8 mouse cellular contexts compared by ENCODE assay signal in the genomic region with DNA sequence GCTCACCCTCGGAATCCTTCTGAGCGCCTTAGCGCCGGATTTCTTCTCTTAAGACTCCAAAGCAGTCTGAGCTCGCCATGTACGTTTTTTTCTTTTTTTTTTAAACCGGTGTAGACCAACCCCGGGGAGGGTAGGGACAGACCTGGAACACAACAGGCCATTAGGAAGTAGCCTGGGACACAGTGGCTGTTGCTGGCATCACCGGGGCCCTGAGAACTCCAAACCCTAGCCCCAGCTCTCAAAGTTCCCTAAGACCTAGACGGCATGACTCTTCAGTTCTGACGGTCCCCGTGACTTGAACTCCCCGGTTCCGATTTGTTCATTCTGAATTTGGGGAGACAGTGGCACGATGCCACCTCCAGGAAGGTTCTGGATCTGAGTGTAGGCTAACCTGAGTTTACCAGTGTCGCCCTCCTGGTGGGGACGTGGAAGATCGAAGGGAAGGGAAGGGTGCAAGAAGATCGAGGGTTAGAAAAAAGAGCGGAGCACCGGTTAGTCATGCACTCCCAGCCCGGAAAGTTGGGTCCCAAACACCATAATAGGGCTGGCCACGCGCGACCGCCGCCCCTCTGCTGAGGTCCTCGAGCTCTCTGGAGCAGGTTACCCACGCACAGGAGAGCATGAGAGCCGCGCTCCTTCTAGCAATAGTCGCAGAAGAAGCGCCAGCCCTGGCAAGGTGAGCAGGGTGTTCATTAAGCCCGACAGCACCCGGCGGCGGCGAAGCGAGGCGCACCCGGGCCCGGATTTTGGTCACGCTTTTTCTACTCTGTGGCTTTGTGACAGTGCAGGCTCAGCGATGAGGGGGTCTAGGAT. TPM values are rescaled to one million over a fixed set of nuclear protein-coding genes. Genes with fewer than 3 reads are reported as not detected.
DNase-seq lines count a peak whose midpoint lies in the region; ATAC-seq and TF ChIP-seq lines count a peak whose summit lies in the region.

A gene (minus strand): TSS at position 280 of the 813 bp plus-strand sequence.

- WGBS in cerebellum, adult 2 months, result under 1% methylated on average over 44 of the region's 44 CpGs
- WGBS in lung, embryonic 15.5 days, result under 1% methylated on average over 44 of the region's 44 CpGs
- WGBS in olfactory bulb, adult 2 months, result under 1% methylated on average over 44 of the region's 44 CpGs

- no peaks in the 10 kb centered on the region for H3K9me3 ChIP-seq in MEL (replicated peaks; ENCODE audit: insufficient read depth, low read length)
- no peaks in the 10 kb centered on the region for H3K9me3 ChIP-seq in lung, embryonic 15.5 days

- peaks cover 7 to 11% of the 10 kb centered on the region in 2 experiments for H3K4me1 ChIP-seq in MEL (ENCODE audit: control insufficient read depth in 1 of 2, insufficient read depth in 2 of 2, low read length in 2 of 2)
- H3K4me1 ChIP-seq in cerebellum, adult 2 months (ENCODE audit: control insufficient read depth, insufficient read depth, low read length), result peaks cover 7% of the 10 kb centered on the region; the same call in 1 of the 2 replicates
- peaks cover 25% of the 10 kb centered on the region for H3K4me1 ChIP-seq in lung, embryonic 15.5 days
- peaks cover 17% of the 10 kb centered on the region for H3K4me1 ChIP-seq in olfactory bulb, adult 2 months (ENCODE audit: control insufficient read depth, insufficient read depth, low read length)

- ATAC-seq in frontal cortex, adult (ENCODE audit: low TSS enrichment), result peak; percentile 17; the same call in 1 of the 2 replicates
- ATAC-seq in lung, embryonic 15.5 days (ENCODE audit: borderline replicate concordance, extremely low read depth, low FRiP score, low TSS enrichment), result peak; percentile 8

- TF ChIP-seq CTCF in MEL (IDR thresholded peaks at IDR 0.05 in 2 of 3, conservative IDR thresholded peaks at IDR 0.05 in 1 of 3; ENCODE audit: control insufficient read depth in 1 of 3, insufficient read depth in 1 of 3, low read depth in 2 of 3, low read length in 3 of 3, poor library complexity in 1 of 3, severe bottlenecking in 1 of 3), result no peak
- no peak; the same call in 1 of the 2 replicates for TF ChIP-seq CTCF in cerebellum, adult 2 months (IDR thresholded peaks at IDR 0.05; ENCODE audit: borderline replicate concordance, insufficient read depth, low read depth, low read length)
- TF ChIP-seq CTCF in olfactory bulb, adult 2 months (IDR thresholded peaks at IDR 0.05; ENCODE audit: insufficient read depth, low read depth, low read length), result no peak

- peak; percentile 75 for DNase-seq in MEL (ENCODE audit: low read depth, low spot score)
- peak; percentile 79 to 82 for DNase-seq in cerebellum, adult 2 months
- DNase-seq in heart, postnatal 4 days, result peak; percentile 67
- DNase-seq in layer of hippocampus, adult 8-10 months (ENCODE audit: low spot score in 2 of 2), result peak; percentile 75 to 77
- DNase-seq in thymus, postnatal 14 days, result peak; percentile 82

- peak within 1 kb of the TSS; percentile 90 for H3K9ac ChIP-seq in MEL (ENCODE audit: control insufficient read depth, low read depth, low read length, poor library complexity, severe bottlenecking)
- H3K9ac ChIP-seq in lung, embryonic 15.5 days, result peak within 1 kb of the TSS; percentile 87

- no peaks in the 10 kb centered on the region for H3K27me3 ChIP-seq in MEL (ENCODE audit: control insufficient read depth in 1 of 2, insufficient read depth in 2 of 2, low read length in 2 of 2)
- H3K27me3 ChIP-seq in cerebellum, adult 2 months (ENCODE audit: control insufficient read depth, insufficient read depth, low read length), result no peaks in the 10 kb centered on the region
- no peaks in the 10 kb centered on the region for H3K27me3 ChIP-seq in lung, embryonic 15.5 days

- peaks cover 2 to 18% of the 10 kb centered on the region in 2 experiments; a peak in 3 of 4 replicates for H3K36me3 ChIP-seq in MEL (ENCODE audit: control insufficient read depth in 1 of 2, insufficient read depth in 2 of 2, low read length in 2 of 2)
- H3K36me3 ChIP-seq in lung, embryonic 15.5 days, result peaks cover 11% of the 10 kb centered on the region

- peak within 1 kb of the TSS; percentile 96 for H3K27ac ChIP-seq in MEL (ENCODE audit: control insufficient read depth, low read depth, low read length)
- peak within 1 kb of the TSS; percentile 100 for H3K27ac ChIP-seq in cerebellum, adult 2 months (ENCODE audit: insufficient read depth, low read length)
- H3K27ac ChIP-seq in lung, embryonic 15.5 days, result peak within 1 kb of the TSS; percentile 98
- H3K27ac ChIP-seq in olfactory bulb, adult 2 months (ENCODE audit: insufficient read depth, low read depth, low read length), result peak within 1 kb of the TSS; percentile 97

- no peak for TF ChIP-seq EP300 in MEL (IDR thresholded peaks at IDR 0.05; ENCODE audit: low read depth in 1 of 2, low read length in 2 of 2)

- TF ChIP-seq RAD21 in MEL (IDR thresholded peaks at IDR 0.05; ENCODE audit: low read depth, low read length), result no peak

- H3K79me2 ChIP-seq in MEL (ENCODE audit: control insufficient read depth, insufficient read depth, low read length, poor library complexity), result peaks cover 43% of the 10 kb centered on the region

- H3K4me3 ChIP-seq in MEL (ENCODE audit: control insufficient read depth in 1 of 2, insufficient read depth in 1 of 2, low read depth in 2 of 2, low read length in 2 of 2), result peak within 1 kb of the TSS; percentile 87 to 98
- peak within 1 kb of the TSS; percentile 85 for H3K4me3 ChIP-seq in cerebellum, adult 2 months (replicated peaks; ENCODE audit: insufficient read depth, low read depth, low read length)
- peak within 1 kb of the TSS; percentile 76 for H3K4me3 ChIP-seq in lung, embryonic 15.5 days
- peak within 1 kb of the TSS; percentile 91 for H3K4me3 ChIP-seq in olfactory bulb, adult 2 months (ENCODE audit: insufficient read depth, low read depth, low read length)

- TF ChIP-seq POLR2A in MEL (IDR thresholded peaks at IDR 0.05; ENCODE audit: control insufficient read depth in 1 of 2, insufficient read depth in 1 of 2, low read depth in 1 of 2, low read length in 2 of 2, poor library complexity in 1 of 2), result no peak
- no peak for TF ChIP-seq POLR2A in cerebellum, adult 2 months (IDR thresholded peaks at IDR 0.05; ENCODE audit: borderline replicate concordance, insufficient read depth, low read length)
- no peak; the same call in 1 of the 2 replicates for TF ChIP-seq POLR2A in olfactory bulb, adult 2 months (IDR thresholded peaks at IDR 0.05; ENCODE audit: insufficient read depth, low read depth, low read length)

- H3K4me2 ChIP-seq in lung, embryonic 15.5 days, result peak within 1 kb of the TSS; percentile 86

TF ChIP-seq in MEL, 35 proteins besides CTCF, POLR2A, EP300 and RAD21 (continues in another document):
- TF ChIP-seq SMC3 (IDR thresholded peaks at IDR 0.05; ENCODE audit: low read depth, low read length), result no peak
- TF ChIP-seq HCFC1 (IDR thresholded peaks at IDR 0.05; ENCODE audit: low read depth, low read length), result no peak
- peak; percentile 30; the same call in 1 of the 2 replicates for TF ChIP-seq BHLHE40 (IDR thresholded peaks at IDR 0.05; ENCODE audit: borderline replicate concordance, low read depth, low read length)
- TF ChIP-seq MXI1 (IDR thresholded peaks at IDR 0.05; ENCODE audit: low read depth, low read length), result peak; percentile 60
- TF ChIP-seq ZC3H11A (IDR thresholded peaks at IDR 0.05; ENCODE audit: low read depth, low read length), result no peak
- 0 out of 2 replicates have a peak, but pooled peaks have one; percentile 33 for TF ChIP-seq USF1 (IDR thresholded peaks at IDR 0.05; ENCODE audit: low read depth, low read length)
- TF ChIP-seq TAL1 (IDR thresholded peaks at IDR 0.05; ENCODE audit: low read length), result no peak
- TF ChIP-seq UBTF (IDR thresholded peaks at IDR 0.05; ENCODE audit: borderline replicate concordance, insufficient read depth, low read depth, low read length), result no peak; the same call in 1 of the 2 replicates
- no peak for TF ChIP-seq MYB (IDR thresholded peaks at IDR 0.05; ENCODE audit: low read depth, low read length)
- TF ChIP-seq ZNF384 (IDR thresholded peaks at IDR 0.05; ENCODE audit: low read depth, low read length), result peak; percentile 81
- 0 out of 2 replicates have a peak, but pooled peaks have one; percentile 17 for TF ChIP-seq TCF12 (IDR thresholded peaks at IDR 0.05; ENCODE audit: low read depth, low read length)
- peak; percentile 66; the same call in 1 of the 2 replicates for TF ChIP-seq E2F4 (IDR thresholded peaks at IDR 0.05; ENCODE audit: borderline replicate concordance, low read depth, low read length)
- TF ChIP-seq MAX (IDR thresholded peaks at IDR 0.05; ENCODE audit: low read length), result peak; percentile 45
- peak; percentile 17; the same call in 1 of the 2 replicates for TF ChIP-seq MYC (IDR thresholded peaks at IDR 0.05; ENCODE audit: low read depth, low read length)
- TF ChIP-seq MEF2A (IDR thresholded peaks at IDR 0.05; ENCODE audit: extremely low read depth, insufficient replicate concordance, low read depth, low read length, poor library complexity, severe bottlenecking), result no peak
- TF ChIP-seq CHD1 (IDR thresholded peaks at IDR 0.05; ENCODE audit: low read depth, low read length), result peak; percentile 97; the same call in 1 of the 2 replicates
- TF ChIP-seq ELF1 (IDR thresholded peaks at IDR 0.05; ENCODE audit: low read depth, low read length), result 0 out of 2 replicates have a peak, but pooled peaks have one; percentile 13
- peak; percentile 21; the same call in 1 of the 2 replicates for TF ChIP-seq SIN3A (IDR thresholded peaks at IDR 0.05; ENCODE audit: low read length)
- TF ChIP-seq NRF1 (IDR thresholded peaks at IDR 0.05; ENCODE audit: insufficient read depth, low read depth, low read length, poor library complexity, severe bottlenecking), result no peak
- TF ChIP-seq GATA1 (IDR thresholded peaks at IDR 0.05; ENCODE audit: low read depth, low read length), result no peak
- TF ChIP-seq POLR2AphosphoS5 (IDR thresholded peaks at IDR 0.05; ENCODE audit: borderline replicate concordance, low read depth, low read length), result no peak
- TF ChIP-seq CHD2 (IDR thresholded peaks at IDR 0.05; ENCODE audit: low read length), result no peak
- TF ChIP-seq ZMIZ1 (IDR thresholded peaks at IDR 0.05; ENCODE audit: low read depth, low read length), result 0 out of 2 replicates have a peak, but pooled peaks have one; percentile 12
- TF ChIP-seq JUND (IDR thresholded peaks at IDR 0.05; ENCODE audit: low read depth, low read length), result no peak

RNA-seq across cellular contexts. Expression of the gene that starts here (rescaled TPM):
- 21.6 and 23.5 TPM in 2 replicates for total RNA-seq in MEL (2012; rRNA removed)
- 10 to 100 TPM in 1 of 2 experiments, not detected in 1; 20.7 TPM for polyA plus RNA-seq in MEL (2012; ENCODE audit: insufficient read depth in 1 of 2, insufficient read length in 2 of 2, low read depth in 1 of 2, low replicate concordance in 2 of 2, missing spikeins in 1 of 2)
- polyA plus RNA-seq in cerebellum, adult 2 months (2012; rRNA removed), result 36.9 and 51.5 TPM in 2 replicates
- 10 to 100 TPM; 24.1 to 32.3 TPM for total RNA-seq in heart, postnatal 4 days (2021)
- 10 to 100 TPM; 24.8 to 39.6 (median 30.6) TPM for total RNA-seq in layer of hippocampus, adult 8-10 months (2022)
- polyA plus RNA-seq in lung, embryonic 15.5 days (2015; fragmentation: Nextera tagmentation; extraction: Ambion mirVana), result 27.0 and 29.1 TPM in 2 replicates
- not detected in 2 replicates for polyA plus RNA-seq in olfactory bulb, adult 2 months (2012; ENCODE audit: insufficient read depth, insufficient read length, low replicate concordance, missing spikeins)

Comparison
In these comparisons a context has a peak if more than half of its experiments do, and no peak if none do; other contexts are left out.
1. Peak in every context shown above with its lines: DNase-seq, ATAC-seq, H3K4me3 ChIP-seq and H3K27ac ChIP-seq.